8 mouse cellular contexts compared by ENCODE assay signal in genomic region chr11:22859633-22860334, GRCm38 (mm10). TPM values are rescaled to one million over a fixed set of nuclear protein-coding genes. Genes with fewer than 3 reads are reported as not detected.
DNase-seq lines count a peak whose midpoint lies in the region; ATAC-seq and TF ChIP-seq lines count a peak whose summit lies in the region.

No protein-coding gene starts in this region.

- H3K27ac ChIP-seq in heart, embryonic 14.5 days (replicated peaks in 1 of 2; ENCODE audit: control insufficient read depth in 1 of 2, insufficient read depth in 1 of 2, low read depth in 2 of 2, low read length in 2 of 2): peak overlapping the region; percentile 57 to 73
- H3K27ac ChIP-seq in liver, embryonic 16.5 days (ENCODE audit: low read length): peak overlapping the region; percentile 82
- no peak overlapping the region for H3K27ac ChIP-seq in neural tube, embryonic 12.5 days
- H3K27ac ChIP-seq in stomach, postnatal 0 days (replicated peaks): peak overlapping the region; percentile 97

- peaks cover under 1% of the 10 kb centered on the region for H3K36me3 ChIP-seq in C2C12 (ENCODE audit: control insufficient read depth, insufficient read depth)
- no peaks in the 10 kb centered on the region for H3K36me3 ChIP-seq in heart, embryonic 14.5 days (ENCODE audit: control insufficient read depth, insufficient read depth, low read length)
- no peaks in the 10 kb centered on the region for H3K36me3 ChIP-seq in liver, embryonic 16.5 days (ENCODE audit: control insufficient read depth, insufficient read depth)
- no peaks in the 10 kb centered on the region for H3K36me3 ChIP-seq in neural tube, embryonic 12.5 days
- H3K36me3 ChIP-seq in stomach, postnatal 0 days (ENCODE audit: control insufficient read depth, insufficient read depth, low read length): no peaks in the 10 kb centered on the region

- ATAC-seq in heart, embryonic 14.5 days (ENCODE audit: insufficient number of reproducible peaks, insufficient read depth, low FRiP score, low read depth): peak; percentile 91
- peak; percentile 91 for ATAC-seq in liver, embryonic 16.5 days (ENCODE audit: low read depth)
- ATAC-seq in neural tube, embryonic 12.5 days (ENCODE audit: low FRiP score, low read depth): peak; percentile 91
- ATAC-seq in stomach, postnatal 0 days (ENCODE audit: low FRiP score, low TSS enrichment): peak; percentile 92

- H3K4me3 ChIP-seq in C2C12 (ENCODE audit: insufficient read depth, poor library complexity, severe bottlenecking): peak overlapping the region; percentile 72
- peak overlapping the region; percentile 83 to 96 for H3K4me3 ChIP-seq in heart, embryonic 14.5 days (ENCODE audit: control insufficient read depth in 1 of 2, insufficient read depth in 1 of 2, low read depth in 1 of 2, low read length in 2 of 2)
- peak overlapping the region; percentile 86 for H3K4me3 ChIP-seq in liver, embryonic 16.5 days (ENCODE audit: low read depth, low read length)
- H3K4me3 ChIP-seq in neural tube, embryonic 12.5 days: peak overlapping the region; percentile 70
- H3K4me3 ChIP-seq in stomach, postnatal 0 days (ENCODE audit: low read depth, low read length): peak overlapping the region; percentile 91

- H3K9me3 ChIP-seq in heart, embryonic 14.5 days (ENCODE audit: control insufficient read depth, low read length): no peaks in the 10 kb centered on the region
- no peaks in the 10 kb centered on the region for H3K9me3 ChIP-seq in liver, embryonic 16.5 days (replicated peaks; ENCODE audit: control insufficient read depth, low read length)
- H3K9me3 ChIP-seq in neural tube, embryonic 12.5 days: no peaks in the 10 kb centered on the region
- H3K9me3 ChIP-seq in stomach, postnatal 0 days (ENCODE audit: control insufficient read depth, low read length): no peaks in the 10 kb centered on the region

- H3K9ac ChIP-seq in heart, embryonic 14.5 days (ENCODE audit: low read length): peak overlapping the region; percentile 84
- peak overlapping the region; percentile 83 for H3K9ac ChIP-seq in liver, embryonic 16.5 days (ENCODE audit: low read depth, low read length)
- H3K9ac ChIP-seq in neural tube, embryonic 12.5 days: peak overlapping the region; percentile 65
- H3K9ac ChIP-seq in stomach, postnatal 0 days (ENCODE audit: low read length): peak overlapping the region; percentile 88

- peak overlapping the region; percentile 78 for H3ac ChIP-seq in C2C12 (ENCODE audit: control insufficient read depth, insufficient read length, low read depth)

- no peaks in the 10 kb centered on the region for H3K27me3 ChIP-seq in C2C12 (ENCODE audit: control insufficient read depth, insufficient read depth, insufficient read length)
- peaks cover 6% of the 10 kb centered on the region; the same call in 1 of the 2 replicates for H3K27me3 ChIP-seq in heart, embryonic 14.5 days (ENCODE audit: control insufficient read depth, insufficient read depth, low read length)
- no peaks in the 10 kb centered on the region for H3K27me3 ChIP-seq in liver, embryonic 16.5 days (ENCODE audit: control insufficient read depth, insufficient read depth, low read depth, low read length)
- peaks cover 65% of the 10 kb centered on the region for H3K27me3 ChIP-seq in neural tube, embryonic 12.5 days (replicated peaks)
- H3K27me3 ChIP-seq in stomach, postnatal 0 days (ENCODE audit: control insufficient read depth, insufficient read depth, low read length): no peaks in the 10 kb centered on the region

- TF ChIP-seq EP300 in stomach, postnatal 0 days (optimal IDR thresholded peaks at IDR 0.05): no peak

- peaks cover 46% of the 10 kb centered on the region for H3K79me2 ChIP-seq in C2C12 (ENCODE audit: control insufficient read depth, insufficient read depth)

- peak overlapping the region; percentile 99 for H3K4me2 ChIP-seq in heart, embryonic 14.5 days (ENCODE audit: low read length)
- H3K4me2 ChIP-seq in liver, embryonic 16.5 days (ENCODE audit: low read depth, low read length): peak overlapping the region; percentile 99
- H3K4me2 ChIP-seq in neural tube, embryonic 12.5 days (replicated peaks): peak overlapping the region; percentile 99
- peak overlapping the region; percentile 91 for H3K4me2 ChIP-seq in stomach, postnatal 0 days (replicated peaks; ENCODE audit: low read depth)

- peaks cover 27% of the 10 kb centered on the region for H3K79me3 ChIP-seq in C2C12 (ENCODE audit: low read depth)

- no peak for TF ChIP-seq CTCF in C2C12 (IDR thresholded peaks at IDR 0.05; ENCODE audit: control insufficient read depth, insufficient read depth, insufficient read length)
- peak; percentile 49 for TF ChIP-seq CTCF in stomach, postnatal 0 days (IDR thresholded peaks at IDR 0.05; ENCODE audit: low read depth)

- peaks cover 8 to 13% of the 10 kb centered on the region in 2 experiments; a peak in 2 of 4 replicates for H3K4me1 ChIP-seq in heart, embryonic 14.5 days (ENCODE audit: control insufficient read depth in 2 of 2, insufficient read depth in 2 of 2, low read length in 2 of 2)
- H3K4me1 ChIP-seq in liver, embryonic 16.5 days (ENCODE audit: control insufficient read depth, low read depth, low read length): peaks cover 26% of the 10 kb centered on the region
- H3K4me1 ChIP-seq in neural tube, embryonic 12.5 days: peaks cover 21% of the 10 kb centered on the region
- H3K4me1 ChIP-seq in stomach, postnatal 0 days (replicated peaks; ENCODE audit: control insufficient read depth, insufficient read depth): no peaks in the 10 kb centered on the region

- peak; percentile 94 for DNase-seq in adrenal gland, postnatal 25 days
- peak; percentile 72 for DNase-seq in fibroblast of lung, adult 2 months (ENCODE audit: low read depth)
- DNase-seq in kidney, postnatal 14 days: peak; percentile 95
- peak; percentile 95 for DNase-seq in stomach, postnatal 0 days (ENCODE audit: low spot score)

- WGBS in heart, embryonic 14.5 days: under 1% methylated on average over 36 of the region's 55 CpGs
- under 1% methylated on average over 54 of the region's 55 CpGs for WGBS in liver, embryonic 16.5 days (ENCODE audit: insufficient replicate concordance)
- WGBS in neural tube, embryonic 12.5 days: under 1% methylated on average over 55 of the region's 55 CpGs
- WGBS in stomach, postnatal 0 days: under 1% methylated on average over 45 of the region's 55 CpGs

TF ChIP-seq in C2C12, 6 proteins besides CTCF, POLR2A, EP300 and RAD21:
- no peak for TF ChIP-seq USF1 (IDR thresholded peaks at IDR 0.05; ENCODE audit: low read depth)
- TF ChIP-seq MAX (IDR thresholded peaks at IDR 0.05): peak; percentile 22
- TF ChIP-seq CEBPB (IDR thresholded peaks at IDR 0.05; ENCODE audit: low read depth): no peak
- no peak for TF ChIP-seq MYOG (IDR thresholded peaks at IDR 0.05; ENCODE audit: control insufficient read depth, extremely low read depth, insufficient read length)
- no peak for TF ChIP-seq FOSL1 (IDR thresholded peaks at IDR 0.05; ENCODE audit: insufficient read depth, low read length, poor library complexity, severe bottlenecking)
- peak; percentile 6 for TF ChIP-seq MYOD1 (IDR thresholded peaks at IDR 0.05; ENCODE audit: control insufficient read depth, insufficient read length, low read depth)
TF ChIP-seq in C2C12: peak in this region for 2.

RNA-seq across cellular contexts. Expression of gene B3gnt2, which starts 1.0 kb away (rescaled TPM):
- polyA plus RNA-seq in C2C12 (2012; fragmentation: generic; extraction: Trizol): 10.8 TPM
- total RNA-seq in adrenal gland, postnatal 25 days (2021): 63.4 and 70.3 TPM in 2 replicates
- polyA plus RNA-seq in heart, embryonic 14.5 days (2014; fragmentation: Nextera tagmentation; extraction: Ambion mirVana): 5.0 and 7.9 TPM in 2 replicates
- 4.4 and 6.6 TPM in 2 replicates for polyA plus RNA-seq in liver, embryonic 16.5 days (2015; fragmentation: Nextera tagmentation; extraction: Ambion mirVana)
- polyA plus RNA-seq in neural tube, embryonic 12.5 days (2016; fragmentation: Nextera tagmentation; extraction: Ambion mirVana): 2.2 and 3.0 TPM in 2 replicates
- polyA plus RNA-seq in stomach, postnatal 0 days (2015; fragmentation: Nextera tagmentation; extraction: Ambion mirVana): 15.1 and 18.4 TPM in 2 replicates
